Mouse (Mus musculus) left cerebral cortex, adult 11 months (tissue): ENCODE measurements around the gene Slc39a3.
"Not testable (repeated sequence)": the region's sequence is repeated elsewhere in the genome, so short reads cannot be mapped to it uniquely, and the experiment has no call there.

ENCODE experiments used
- DNase-seq: peaks from one replicate; pipeline ENCODE4 v3.0.0; 2022; ENCODE audit warnings: low spot score

Gene Slc39a3

DNA sequence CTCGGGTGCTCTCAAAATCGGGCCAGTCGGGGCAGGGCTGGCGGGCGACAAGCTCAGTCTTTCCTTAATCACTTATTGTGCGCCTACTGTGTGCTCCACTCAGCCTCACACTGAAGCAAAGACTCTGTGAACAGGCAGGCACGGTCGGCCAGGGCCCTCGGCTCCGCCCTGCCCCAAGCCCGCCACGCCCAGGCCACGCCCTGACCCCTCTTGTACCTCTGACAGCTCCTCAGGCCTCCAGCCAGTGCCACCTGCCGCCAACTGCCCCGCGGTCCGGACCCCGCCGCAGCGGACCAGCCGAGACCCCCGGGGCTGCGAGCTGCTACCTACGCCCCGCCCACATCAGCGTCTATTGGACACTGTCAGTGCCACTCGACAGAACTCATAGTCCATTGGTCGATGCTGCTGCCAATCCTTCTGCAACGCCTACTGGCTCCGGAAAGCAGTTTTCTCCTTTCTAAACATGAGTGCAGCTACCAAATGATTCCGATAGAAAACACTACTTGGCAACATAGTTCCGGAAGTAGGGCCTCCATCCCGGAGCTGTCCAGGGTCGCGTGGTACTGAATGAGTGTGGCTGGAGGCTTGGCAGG, at the start of gene Slc39a3:
Gene Slc39a3, minus strand, starts transcription at position 439 of the 593 bp plus-strand sequence.
- DNase-seq: peak; percentile 97

DNA sequence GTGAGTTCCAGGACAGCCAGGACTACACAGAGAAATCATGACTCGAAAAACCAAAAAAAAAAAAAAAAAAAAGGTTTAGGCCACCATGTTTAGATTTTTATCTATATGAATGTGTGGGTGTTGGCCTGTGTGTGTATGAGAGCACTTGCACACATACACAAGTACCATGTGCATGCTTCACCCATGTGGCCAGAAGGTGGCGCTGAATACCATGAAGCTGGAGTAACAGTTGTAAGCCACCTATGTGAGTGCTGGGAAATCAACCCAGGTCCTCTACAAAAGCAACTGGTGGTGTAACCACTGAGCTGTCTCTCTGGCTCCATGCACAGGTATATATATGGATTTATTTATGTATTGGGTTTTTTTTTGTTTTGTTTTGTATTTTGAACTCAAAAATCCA, 49.8 kb upstream of the Slc39a3 start:
- no peak for DNase-seq

DNA sequence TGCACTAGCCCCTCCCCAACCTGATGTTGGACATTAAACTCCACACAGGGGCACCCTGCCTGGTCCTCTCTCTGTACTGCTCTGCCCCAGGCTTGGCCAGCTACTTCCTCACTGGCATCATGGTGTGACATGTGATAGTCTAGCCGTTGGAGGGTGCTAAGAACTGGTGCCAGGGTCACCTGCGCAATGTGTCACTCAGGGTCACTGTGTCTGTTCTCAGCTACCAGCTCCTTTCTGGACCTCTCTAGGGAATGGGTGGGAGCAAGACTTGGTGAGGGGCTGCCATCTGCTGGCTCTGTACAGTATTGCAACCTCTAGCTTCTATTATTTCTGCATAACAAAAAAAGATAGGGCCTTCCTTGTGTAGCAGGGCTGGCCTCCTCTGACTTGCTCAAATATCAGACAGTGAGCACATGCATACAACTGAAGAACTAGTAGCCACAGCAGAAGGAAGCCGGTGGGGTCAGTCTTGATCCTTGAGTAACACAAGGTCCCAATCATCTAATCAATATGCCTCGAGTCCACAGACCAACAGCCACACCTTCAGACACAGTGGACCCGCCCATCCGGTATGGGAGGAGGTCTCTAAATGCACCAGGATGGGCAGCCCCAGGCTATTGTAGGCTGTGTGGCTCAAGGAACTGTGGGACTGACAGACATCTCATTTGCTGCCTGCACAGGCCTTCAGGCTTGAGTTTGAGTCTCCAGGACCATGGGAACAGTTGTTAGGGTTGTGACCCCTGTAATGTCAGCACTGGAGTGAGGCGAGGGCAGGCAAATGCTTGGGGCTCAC, 45.1 kb upstream of the Slc39a3 start:
- peak; percentile 63 for DNase-seq

DNA sequence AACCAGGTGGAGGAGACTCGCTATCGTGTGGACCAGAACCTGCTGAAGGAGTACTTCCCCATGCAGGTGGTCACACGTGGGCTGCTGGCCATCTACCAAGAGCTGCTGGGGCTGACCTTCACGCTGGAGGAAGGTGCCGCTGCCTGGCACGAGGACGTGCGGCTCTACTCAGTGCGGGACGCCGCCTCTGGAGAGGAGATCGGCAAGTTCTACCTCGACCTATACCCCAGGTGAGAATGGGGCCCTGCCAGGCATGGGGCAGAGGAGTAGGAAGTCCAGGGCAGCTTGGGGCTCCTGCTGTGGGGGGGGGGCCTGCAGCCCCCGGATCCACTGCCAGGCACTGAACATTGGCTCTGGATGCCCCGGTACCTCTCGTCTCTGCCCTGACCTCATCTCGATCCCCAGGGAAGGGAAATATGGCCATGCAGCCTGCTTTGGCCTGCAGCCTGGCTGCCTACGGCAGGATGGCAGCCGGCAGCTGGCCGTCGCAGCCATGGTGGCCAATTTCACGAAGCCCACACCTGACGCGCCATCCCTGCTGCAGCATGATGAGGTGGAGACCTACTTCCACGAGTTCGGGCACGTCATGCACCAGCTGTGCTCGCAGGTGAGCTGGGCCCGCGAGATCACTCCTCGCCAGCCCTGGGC, 42.9 kb upstream of the Slc39a3 start:
- no peak for DNase-seq

DNA sequence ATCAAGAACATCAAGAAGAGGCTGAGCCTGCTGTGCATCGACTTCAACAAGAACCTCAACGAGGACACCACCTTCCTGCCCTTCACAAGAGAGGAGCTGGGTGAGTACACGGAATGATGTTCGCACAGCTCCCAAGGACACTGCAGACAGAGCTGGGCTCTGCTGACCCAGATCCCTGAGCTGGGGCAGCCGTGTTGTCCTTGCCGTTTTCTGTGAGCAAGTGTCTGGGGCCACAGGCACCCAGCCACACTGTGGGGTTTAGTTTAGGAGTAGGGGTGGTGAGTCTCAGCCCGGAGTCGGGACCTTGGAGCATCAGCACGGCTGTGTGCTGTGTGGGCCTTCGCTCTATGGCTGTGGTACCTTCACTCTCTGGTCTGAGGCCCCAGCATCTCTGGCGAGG, 40.7 kb upstream of the Slc39a3 start:
- no peak for DNase-seq

DNA sequence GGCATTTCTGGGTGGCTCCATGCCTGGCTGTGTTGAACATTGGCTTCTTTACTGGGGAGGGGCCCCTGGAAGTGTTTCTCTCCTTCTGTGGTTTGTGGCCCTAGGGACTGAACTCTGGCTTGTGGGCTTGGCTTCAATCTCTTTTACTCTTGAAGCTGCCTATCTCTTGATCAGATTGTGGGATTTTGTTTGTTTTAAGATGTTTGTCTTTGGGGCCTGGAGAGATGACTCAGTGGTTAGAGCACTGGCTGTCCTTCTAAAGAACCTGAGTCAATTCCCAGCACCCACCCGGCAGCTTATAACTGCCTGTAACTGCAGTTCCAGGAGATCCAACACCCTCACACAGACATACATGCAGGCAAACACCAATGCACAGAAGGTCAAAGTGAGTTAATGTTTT, 39.1 kb upstream of the Slc39a3 start:
- DNase-seq: no peak

DNA sequence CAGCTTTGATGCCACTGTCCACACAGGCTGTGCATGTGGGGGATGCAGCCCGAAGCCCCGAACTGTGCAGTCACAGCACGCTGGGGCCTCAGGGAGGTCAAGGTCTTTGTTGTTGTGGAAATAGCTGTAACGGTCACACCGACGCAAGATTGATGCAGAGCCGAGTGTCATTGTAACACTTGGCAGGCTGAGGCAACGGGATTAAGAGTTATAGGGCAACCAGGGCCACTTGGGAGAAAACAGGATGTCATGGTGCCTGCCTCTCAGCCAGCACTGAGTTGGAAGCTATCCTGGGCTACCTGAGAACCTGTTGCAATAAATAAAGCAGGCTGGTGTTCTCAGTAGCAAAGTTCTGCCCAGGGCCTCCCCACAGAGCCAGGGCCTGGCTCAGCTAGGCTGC, 38.5 kb upstream of the Slc39a3 start:
- DNase-seq: no peak

DNA sequence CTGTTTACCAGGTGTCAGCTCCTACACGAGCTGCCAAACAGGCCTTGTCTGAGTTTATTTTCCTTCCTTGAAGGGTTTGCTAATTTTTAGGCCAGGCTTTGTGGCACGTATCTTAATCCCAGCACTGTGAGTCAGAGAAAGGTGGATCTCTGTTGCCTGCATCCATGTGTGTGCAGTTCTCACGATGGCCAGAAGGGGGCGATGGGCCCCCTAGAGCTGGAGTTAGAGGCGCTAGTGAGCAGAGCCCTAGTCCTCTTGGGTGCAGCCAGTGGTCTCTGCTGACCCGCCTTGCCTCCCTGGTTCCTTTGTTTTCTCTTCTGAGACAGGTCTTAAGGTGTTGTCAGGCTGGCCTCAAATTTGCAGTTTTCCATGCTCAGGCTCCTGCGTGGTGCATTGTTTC, 36.2 kb upstream of the Slc39a3 start:
- DNase-seq: no peak

DNA sequence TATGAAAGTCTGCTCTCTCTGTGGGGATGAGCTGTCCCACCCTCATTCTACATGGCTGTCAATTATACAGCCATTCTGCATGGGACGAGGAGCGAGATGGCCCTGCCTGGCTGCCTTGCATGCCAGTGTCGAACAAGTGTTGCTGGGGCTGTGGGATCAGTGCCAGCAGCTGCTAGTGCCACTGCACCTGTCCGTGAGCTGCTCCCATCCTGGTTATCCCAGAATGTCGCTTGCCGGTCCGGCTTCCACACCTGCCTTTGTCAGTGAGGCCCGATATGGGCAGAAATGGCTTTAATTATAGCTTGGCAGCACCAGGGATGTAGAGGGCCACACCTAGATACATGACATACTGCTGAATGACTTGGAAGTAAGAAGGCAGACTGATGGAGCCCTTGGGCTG, 35.1 kb upstream of the Slc39a3 start:
- no peak for DNase-seq

DNA sequence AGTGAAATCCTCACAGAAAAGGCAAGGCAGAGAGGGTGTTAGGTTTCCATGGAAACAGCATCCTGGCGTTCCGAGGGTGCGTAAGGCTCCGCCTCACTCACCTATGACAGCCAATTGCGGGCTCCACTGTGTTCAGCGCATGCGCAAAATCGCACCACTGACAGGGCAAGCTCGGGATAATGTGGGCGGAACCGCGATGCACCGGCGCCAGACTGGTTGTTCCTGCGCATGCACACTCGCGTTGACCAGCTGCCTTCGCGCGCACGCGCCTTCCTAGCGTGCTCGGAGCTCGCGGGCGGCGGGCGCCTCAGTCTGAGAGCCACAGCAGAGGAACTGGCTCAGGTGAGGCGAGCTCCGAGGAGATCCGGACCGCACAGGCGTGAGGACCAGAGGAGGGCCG, 32.6 kb upstream of the Slc39a3 start, which contains the start of gene Thop1:
Gene Thop1, plus strand, starts transcription at position 200 of the 400 bp plus-strand sequence.
- DNase-seq: peak; percentile 97

DNA sequence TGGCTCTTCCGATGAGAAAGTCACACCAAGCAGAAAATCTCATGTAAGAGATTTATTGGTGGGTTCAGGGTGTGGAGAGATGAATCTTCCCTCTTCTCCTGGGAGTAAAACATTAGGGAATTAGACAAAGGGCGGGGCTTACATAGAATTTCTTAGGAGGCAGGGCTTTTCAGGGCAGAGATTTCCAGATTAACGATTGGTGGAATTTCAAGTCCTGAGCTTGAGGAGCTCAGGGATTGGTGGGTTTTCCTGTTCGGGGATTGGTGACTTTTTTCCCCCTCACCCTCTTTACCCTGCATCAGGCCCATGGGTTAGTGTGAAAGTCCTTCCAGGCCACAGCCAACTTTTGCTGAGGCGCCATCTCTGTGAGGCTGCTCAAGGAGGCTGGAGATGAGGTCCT, 31.5 kb upstream of the Slc39a3 start:
- no peak for DNase-seq

DNA sequence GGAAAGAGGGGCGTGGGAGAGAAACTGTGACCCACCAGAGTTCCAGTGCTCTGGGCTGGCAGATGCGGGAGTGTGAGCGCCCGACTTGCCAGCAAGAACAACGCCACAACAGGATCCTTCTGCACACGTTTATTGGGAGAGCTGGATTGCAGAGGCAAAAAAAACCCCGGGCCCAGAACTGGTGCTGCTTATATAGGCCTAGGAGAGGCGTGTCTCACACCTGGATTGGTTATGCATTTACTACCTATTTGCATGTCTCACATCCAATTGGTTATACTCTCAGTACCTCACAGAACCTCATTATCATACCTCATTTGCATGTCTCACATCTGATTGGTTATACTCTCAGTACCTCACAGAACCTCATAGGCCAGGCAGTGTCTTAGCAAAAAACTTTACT, 27.3 kb upstream of the Slc39a3 start:
- not testable (repeated sequence) for DNase-seq

DNA sequence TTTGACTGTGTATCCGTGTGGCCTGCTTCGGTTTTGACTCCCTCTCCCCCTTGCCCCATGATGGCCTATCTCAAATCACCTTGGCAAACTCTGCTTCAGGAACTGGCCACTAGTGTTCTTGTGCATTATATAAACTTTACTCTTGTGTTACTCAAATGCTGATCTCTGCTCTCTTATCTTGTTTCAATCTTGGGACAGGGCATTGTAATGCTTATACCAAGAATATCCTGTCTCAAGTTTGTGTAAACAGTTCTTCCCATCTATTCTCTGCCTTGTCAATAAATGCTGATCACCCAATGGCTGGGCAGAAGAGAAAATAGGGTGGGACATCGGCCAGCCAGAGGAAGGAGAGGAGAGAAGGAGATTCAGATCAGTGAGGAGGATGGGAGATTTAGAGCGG, 25.5 kb upstream of the Slc39a3 start:
- DNase-seq: no peak

DNA sequence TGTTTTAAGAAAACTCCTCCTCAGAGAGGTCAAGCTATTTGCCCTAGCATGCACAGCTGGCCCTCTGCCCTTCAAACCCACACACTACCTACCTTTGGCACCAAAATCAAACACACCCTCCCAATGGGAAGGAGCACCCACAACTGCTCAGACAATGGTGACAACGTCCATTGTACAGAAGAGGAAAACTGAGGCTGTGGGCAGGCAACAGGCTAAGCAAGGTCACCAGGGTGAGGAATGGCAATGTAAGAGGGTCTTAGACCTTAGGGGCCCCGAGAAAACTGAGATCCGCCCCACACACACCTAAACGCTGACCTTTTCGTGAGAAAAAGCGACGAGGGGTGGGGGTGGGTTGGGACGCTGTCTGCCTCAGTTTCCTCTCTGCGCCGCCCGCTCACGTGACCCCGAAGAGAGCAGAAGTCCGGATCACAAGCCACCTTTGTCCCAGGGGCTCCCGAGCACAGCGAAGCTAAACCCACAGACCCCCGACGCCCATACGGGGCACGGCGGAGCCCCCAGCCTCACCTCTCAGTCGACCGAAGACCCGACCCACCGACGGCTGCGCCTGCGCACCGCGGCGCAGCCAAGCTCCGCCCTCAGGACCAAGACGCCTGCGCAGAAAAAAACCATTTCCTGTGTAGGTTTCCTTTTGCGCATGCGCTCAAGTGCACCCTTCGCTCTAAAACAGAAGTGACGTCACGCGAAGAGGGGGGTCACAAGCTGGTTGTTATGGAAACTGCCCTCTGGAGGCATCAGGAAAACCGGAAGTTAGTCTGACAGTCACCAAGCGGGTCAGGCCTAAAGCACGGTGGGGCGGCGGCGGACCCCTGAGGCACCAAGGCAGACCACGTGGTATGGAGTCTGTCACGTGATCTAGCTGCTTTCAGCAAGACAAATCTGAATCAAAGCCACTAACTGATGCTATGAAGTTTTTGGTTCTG, 22.6 kb upstream of the Slc39a3 start, which contains the start of gene Sgta:
Gene Sgta, minus strand, starts transcription at position 579 of the 941 bp plus-strand sequence.
- DNase-seq: peak; percentile 100

DNA sequence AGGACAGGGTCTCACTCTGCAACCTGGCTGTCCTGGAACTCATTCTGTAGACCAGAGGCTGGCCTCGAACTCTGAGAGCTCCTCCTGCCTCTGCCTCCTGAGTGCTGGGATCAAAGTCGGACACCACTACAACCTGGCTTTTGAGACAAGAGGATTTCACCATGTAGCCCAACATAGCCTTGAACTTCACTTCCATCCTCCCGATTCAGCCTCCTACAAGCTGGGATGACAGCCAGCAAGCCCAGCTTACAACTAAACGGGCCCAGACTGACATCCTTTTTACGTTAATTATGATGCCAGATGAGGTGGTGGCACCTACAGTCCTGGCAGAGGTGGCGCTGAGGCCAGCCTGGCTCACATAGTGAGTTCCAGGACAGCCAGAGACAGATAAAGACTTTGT, 21.7 kb upstream of the Slc39a3 start:
- DNase-seq: no peak

DNA sequence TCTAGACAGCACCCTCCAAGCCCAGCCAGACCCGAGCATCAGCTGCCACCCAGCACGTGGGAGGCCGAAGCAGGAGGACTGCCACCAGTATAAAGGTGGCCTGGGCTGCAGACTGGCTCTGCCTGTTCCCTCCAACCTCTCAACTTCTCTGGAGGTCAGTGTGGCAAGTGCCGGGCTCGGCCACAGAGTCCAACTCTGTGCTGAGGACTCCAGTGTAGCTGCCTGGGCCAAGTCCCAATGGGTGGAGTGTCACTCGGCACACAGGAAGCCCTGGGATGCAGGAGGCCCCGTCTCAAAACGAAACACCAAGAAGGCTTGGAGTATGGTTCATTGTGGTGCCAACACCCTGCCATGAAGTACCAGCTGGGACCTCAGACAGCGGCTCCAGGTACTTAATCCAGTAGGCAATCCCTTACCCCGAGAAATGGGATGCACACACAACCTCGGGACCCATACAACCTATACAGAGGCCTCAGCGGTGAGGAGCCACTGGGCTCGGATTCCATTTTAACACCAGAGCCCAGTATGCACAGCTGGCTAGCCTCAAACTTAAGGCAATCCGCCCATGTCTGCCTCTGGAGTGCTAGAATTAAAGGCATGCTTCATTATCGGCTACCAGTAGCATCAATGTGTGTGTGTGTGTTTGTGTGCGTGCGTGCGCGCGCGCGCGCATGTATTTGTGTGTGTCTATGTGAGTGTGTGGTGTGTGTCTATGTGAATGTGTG, 20.3 kb upstream of the Slc39a3 start:
- no peak for DNase-seq

DNA sequence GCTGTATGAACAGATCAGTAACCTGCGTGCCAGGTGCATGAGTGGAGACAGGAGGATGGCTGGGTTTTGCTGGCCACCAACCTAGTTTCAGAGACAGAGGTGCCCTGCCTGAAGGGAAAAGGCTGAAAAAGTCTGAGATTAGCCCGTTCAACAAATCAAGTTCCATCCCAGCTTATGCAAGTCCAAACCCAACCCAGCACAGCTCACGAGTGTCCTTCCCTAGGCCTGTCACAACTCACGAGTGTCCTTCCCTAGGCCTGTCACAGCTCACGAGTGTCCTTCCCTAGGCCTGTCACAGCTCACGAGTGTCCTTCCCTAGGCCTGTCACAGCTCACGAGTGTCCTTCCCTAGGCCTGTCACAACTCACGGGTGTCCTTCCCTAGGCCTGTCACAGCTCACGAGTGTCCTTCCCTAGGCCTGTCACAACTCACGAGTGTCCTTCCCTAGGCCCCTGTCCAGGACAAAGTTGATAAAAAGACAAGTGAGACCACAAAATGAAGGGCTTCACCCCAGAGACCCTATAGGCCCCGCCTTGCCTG, 18.6 kb upstream of the Slc39a3 start:
- DNase-seq: not testable (repeated sequence)

DNA sequence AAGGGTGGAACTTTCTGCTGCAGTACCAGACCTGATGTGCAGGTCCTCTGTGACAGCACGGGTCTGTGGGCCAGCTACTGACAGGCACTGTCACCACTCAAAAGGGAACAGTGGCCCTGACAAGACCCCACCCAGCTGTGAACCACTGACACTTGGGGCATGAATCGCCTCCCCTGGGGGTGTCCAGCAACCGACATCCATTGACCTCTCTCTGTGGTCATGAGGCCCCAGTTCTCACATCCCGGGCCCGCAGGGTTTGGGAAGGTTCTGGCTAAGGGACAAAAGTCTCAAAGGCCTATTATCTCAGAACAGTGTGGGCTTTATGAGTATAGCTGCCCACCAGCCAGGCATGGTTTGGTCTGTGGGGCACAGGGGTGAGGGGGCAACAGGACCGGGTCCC, 17.9 kb upstream of the Slc39a3 start:
- DNase-seq: no peak

DNA sequence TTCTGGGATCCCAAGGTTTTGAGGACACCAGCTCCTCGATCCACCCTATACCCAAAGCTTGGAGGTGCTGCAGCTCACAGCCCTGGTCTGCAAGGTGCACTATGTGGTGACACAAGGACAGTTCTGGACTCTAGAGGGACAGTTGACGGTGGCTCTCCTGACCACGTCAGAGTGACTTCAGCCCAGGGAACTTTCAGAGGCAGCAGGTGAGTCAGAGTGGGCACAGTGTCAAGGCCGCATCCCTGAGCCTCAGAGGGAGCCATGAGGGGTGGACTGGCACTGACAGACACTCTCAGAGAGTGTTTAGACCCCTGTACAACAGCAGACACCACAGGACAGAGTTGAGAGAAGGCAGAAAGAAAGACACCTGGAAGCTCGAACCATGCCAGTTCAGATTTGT, 15.4 kb upstream of the Slc39a3 start:
- DNase-seq: no peak

DNA sequence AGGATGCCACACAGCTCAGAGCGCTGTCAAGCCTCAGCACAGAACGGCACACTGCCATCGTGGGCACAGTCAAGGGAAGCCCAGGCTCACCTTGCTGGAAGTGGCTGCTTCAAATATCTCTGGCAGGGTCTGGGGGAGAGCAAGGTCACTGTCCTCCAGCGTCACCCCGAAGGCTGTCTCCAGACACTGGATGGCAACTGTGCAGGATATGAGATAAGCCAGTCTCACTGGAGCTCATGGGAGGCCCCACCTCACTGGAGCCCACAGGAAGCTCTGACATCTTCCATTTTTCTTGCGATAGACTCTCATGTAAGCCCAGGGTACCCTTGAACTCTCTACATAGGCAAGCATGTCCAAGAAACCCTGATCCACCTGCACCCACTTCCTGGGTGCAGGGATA, 13.9 kb upstream of the Slc39a3 start:
- no peak for DNase-seq

DNA sequence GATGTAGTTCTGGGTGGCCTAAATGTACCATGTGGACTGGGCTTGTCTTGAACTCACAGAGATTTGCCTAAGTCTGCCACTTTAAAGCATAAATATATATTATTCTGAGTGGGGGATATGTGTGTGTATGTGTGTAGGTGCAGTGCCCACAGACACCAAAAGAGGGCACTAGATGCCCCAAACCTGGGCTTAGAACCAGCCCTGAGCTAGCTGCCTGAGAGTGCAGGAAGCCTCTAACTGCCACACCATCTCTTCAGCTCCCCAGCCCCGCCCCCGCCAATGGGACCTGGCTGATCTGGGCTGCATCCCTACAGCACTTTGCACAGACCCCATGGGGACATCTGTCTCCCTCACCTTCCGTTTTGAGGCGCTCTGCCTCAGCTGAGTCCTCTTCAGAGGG, 13.4 kb upstream of the Slc39a3 start:
- DNase-seq: no peak
